ENCODE assay signal across 9 mouse cellular contexts in genomic region chr3:87408171-87408570, GRCm38 (mm10). TPM values are rescaled to one million over a fixed set of nuclear protein-coding genes. Genes with fewer than 3 reads are reported as not detected.
DNase-seq lines count a peak whose midpoint lies in the region; ATAC-seq and TF ChIP-seq lines count a peak whose summit lies in the region.
"Had no signal": no experiment of that assay in that cellular context is flagged by ENCODE, and none has a peak within 500 bp of the region (broad histone marks: within the 10 kb centered on the region; RNA-seq: fewer than 3 reads in every experiment).

No protein-coding gene starts in this region.

- no peak overlapping the region for H3K27ac ChIP-seq in kidney, adult 2 months (ENCODE audit: insufficient read depth, low read depth, low read length)
- H3K27ac ChIP-seq in kidney, embryonic 16.5 days (ENCODE audit: low read length), result no peak overlapping the region

- no peaks in the 10 kb centered on the region for H3K27me3 ChIP-seq in kidney, adult 2 months (replicated peaks; ENCODE audit: control insufficient read depth, insufficient read depth, low read length)
- no peaks in the 10 kb centered on the region for H3K27me3 ChIP-seq in kidney, embryonic 16.5 days (ENCODE audit: insufficient read depth, low read length)
- H3K27me3 ChIP-seq in megakaryocyte, embryonic 14.5 days (replicated peaks), result peaks cover 3% of the 10 kb centered on the region

- peak; percentile 39 for TF ChIP-seq CTCF in kidney, adult 2 months (conservative IDR thresholded peaks at IDR 0.05; ENCODE audit: insufficient read depth, insufficient read length, low read depth, low read length)

- H3K9ac ChIP-seq in kidney, embryonic 16.5 days (replicated peaks; ENCODE audit: low read length), result no peak overlapping the region

- H3K36me3 ChIP-seq in kidney, adult 2 months (ENCODE audit: control insufficient read depth, insufficient read depth, low read length), result no peaks in the 10 kb centered on the region
- H3K36me3 ChIP-seq in kidney, embryonic 16.5 days (ENCODE audit: insufficient read depth, low read length), result no peaks in the 10 kb centered on the region
- no peaks in the 10 kb centered on the region for H3K36me3 ChIP-seq in megakaryocyte, embryonic 14.5 days (replicated peaks; ENCODE audit: low read length)

- H3K4me3 ChIP-seq in kidney, adult 2 months (ENCODE audit: insufficient read depth, low read depth, low read length), result no peak overlapping the region
- no peak overlapping the region for H3K4me3 ChIP-seq in kidney, embryonic 16.5 days (ENCODE audit: low read length)
- peak overlapping the region; percentile 33 for H3K4me3 ChIP-seq in megakaryocyte, embryonic 14.5 days (replicated peaks)
- H3K4me3 ChIP-seq: myocyte had no signal

- peak; percentile 24 for DNase-seq in kidney, adult 2 months
- DNase-seq in ES-CJ7 (ENCODE audit: low read depth, low spot score), result peak; percentile 67
- DNase-seq in embryo, embryonic 11.5 days (ENCODE audit: low read depth, low spot score), result peak; percentile 16
- DNase-seq in yolk sac, embryonic 10.5 days (ENCODE audit: low spot score), result peak; percentile 32
- DNase-seq in cerebellum, postnatal 4 days (ENCODE audit: low spot score in 2 of 2), result no peak
- no peak for DNase-seq in ovary, adult 18-20 months (ENCODE audit: low spot score)

- no peak for TF ChIP-seq POLR2A in kidney, adult 2 months (IDR thresholded peaks at IDR 0.05; ENCODE audit: low read depth, low read length)

- H3K4me1 ChIP-seq in kidney, adult 2 months (ENCODE audit: control insufficient read depth, insufficient read depth, low read length), result no peaks in the 10 kb centered on the region
- no peaks in the 10 kb centered on the region for H3K4me1 ChIP-seq in kidney, embryonic 16.5 days (ENCODE audit: insufficient read depth, low read length)
- peaks cover 3% of the 10 kb centered on the region; the same call in 1 of the 2 replicates for H3K4me1 ChIP-seq in megakaryocyte, embryonic 14.5 days

- no peak for ATAC-seq in kidney, embryonic 16.5 days (ENCODE audit: low FRiP score, low TSS enrichment)

- 27% methylated on average over 4 of the region's 4 CpGs for WGBS in kidney, adult 2 months
- 20% methylated on average over 4 of the region's 4 CpGs for WGBS in kidney, embryonic 16.5 days

- H3K9me3 ChIP-seq in kidney, embryonic 16.5 days (ENCODE audit: low read length), result no peaks in the 10 kb centered on the region
- no peaks in the 10 kb centered on the region for H3K9me3 ChIP-seq in megakaryocyte, embryonic 14.5 days

- no peak overlapping the region for H3K4me2 ChIP-seq in kidney, embryonic 16.5 days (replicated peaks; ENCODE audit: low read depth, low read length)

RNA-seq across cellular contexts. Expression of gene Fcrl5, which starts 27.4 kb away (rescaled TPM):
- polyA plus RNA-seq in kidney, adult 2 months (2012; rRNA removed), result 0.09 TPM in 1 of 2 replicates, not detected in the other
- polyA plus RNA-seq in kidney, embryonic 16.5 days (2015; fragmentation: Nextera tagmentation; extraction: Ambion mirVana), result not detected in 2 replicates
- not detected in 2 replicates for polyA plus RNA-seq in megakaryocyte, embryonic 14.5 days (2012; ENCODE audit: insufficient read depth, low replicate concordance)
- polyA plus RNA-seq: myocyte had no signal

RNA-seq across cellular contexts. Expression of gene Fcrl1, which starts 32.0 kb away (rescaled TPM):
- polyA plus RNA-seq in kidney, adult 2 months (2012; rRNA removed), result 0.11 and 2.4 TPM in 2 replicates
- 0.34 TPM in 1 of 2 replicates, not detected in the other for polyA plus RNA-seq in kidney, embryonic 16.5 days (2015; fragmentation: Nextera tagmentation; extraction: Ambion mirVana)
- polyA plus RNA-seq in megakaryocyte, embryonic 14.5 days (2012; ENCODE audit: insufficient read depth, low replicate concordance), result not detected in 2 replicates
- polyA plus RNA-seq: myocyte had no signal

RNA-seq across cellular contexts. Expression of gene Cd5l, which starts 50.5 kb away (rescaled TPM):
- polyA plus RNA-seq in kidney, adult 2 months (2012; rRNA removed), result 0.08 and 0.55 TPM in 2 replicates
- 0.31 and 0.59 TPM in 2 replicates for polyA plus RNA-seq in kidney, embryonic 16.5 days (2015; fragmentation: Nextera tagmentation; extraction: Ambion mirVana)
- 5.1 TPM in 1 of 2 replicates, not detected in the other for polyA plus RNA-seq in megakaryocyte, embryonic 14.5 days (2012; ENCODE audit: insufficient read depth, low replicate concordance)
- polyA plus RNA-seq: myocyte had no signal

Comparison
In these comparisons a context has a peak if more than half of its experiments do, and no peak if none do; other contexts are left out.
1. DNase-seq: peak in kidney, adult 2 months (single experiment), ES-CJ7 (single experiment), embryo, embryonic 11.5 days (single experiment) and yolk sac, embryonic 10.5 days (single experiment); none in cerebellum, postnatal 4 days (0 of 2) and ovary, adult 18-20 months (single experiment).